In genomic region chr6:87804036-87804435, GRCm38 (mm10) we compare ENCODE assay signal across 21 mouse cellular contexts. TPM values are rescaled to one million over a fixed set of nuclear protein-coding genes. Genes with fewer than 3 reads are reported as not detected.
"Had no signal": no experiment of that assay in that cellular context is flagged by ENCODE, and none has a peak within 500 bp of the region (broad histone marks: within the 10 kb centered on the region; RNA-seq: fewer than 3 reads in every experiment).

No protein-coding gene starts in this region.

- H3K4me3 ChIP-seq: liver, embryonic 15.5 days; lung, embryonic 15.5 days; midbrain, embryonic 10.5 days; myocyte; neural tube, embryonic 13.5 days; neural tube, embryonic 15.5 days; stomach, embryonic 15.5 days had no signal

- H3K27ac ChIP-seq: lung, embryonic 15.5 days; midbrain, embryonic 10.5 days; neural tube, embryonic 13.5 days; neural tube, embryonic 15.5 days; stomach, embryonic 15.5 days; stomach, postnatal 0 days had no signal

- H3K4me1 ChIP-seq: midbrain, embryonic 10.5 days; neural tube, embryonic 13.5 days had no signal

- H3K4me2 ChIP-seq: liver, embryonic 15.5 days; lung, embryonic 15.5 days; neural tube, embryonic 13.5 days; neural tube, embryonic 15.5 days; stomach, embryonic 15.5 days had no signal

- H3K9me3 ChIP-seq: liver, embryonic 15.5 days; lung, embryonic 15.5 days; midbrain, embryonic 10.5 days; neural tube, embryonic 13.5 days; neural tube, embryonic 15.5 days; stomach, embryonic 15.5 days had no signal

- ATAC-seq: liver, postnatal 0 days; lung, postnatal 0 days; midbrain, embryonic 16.5 days had no signal

- DNase-seq: liver, postnatal 0 days; lung, adult 2 months; lung, postnatal 14 days; lung, postnatal 36 days; midbrain, embryonic 14.5 days; retina, postnatal 1 day; right cerebral cortex, adult 18-20 months; thymus, adult 2 months; thymus, postnatal 25 days; thymus, postnatal 4 days had no signal

- H3K9ac ChIP-seq: liver, embryonic 15.5 days; liver, postnatal 0 days; lung, embryonic 15.5 days; neural tube, embryonic 13.5 days; neural tube, embryonic 15.5 days; stomach, embryonic 15.5 days had no signal

- H3K27me3 ChIP-seq: liver, embryonic 15.5 days; lung, embryonic 15.5 days; neural tube, embryonic 13.5 days; neural tube, embryonic 15.5 days; stomach, embryonic 15.5 days had no signal

- H3K36me3 ChIP-seq: lung, embryonic 15.5 days; neural tube, embryonic 15.5 days; stomach, embryonic 15.5 days had no signal

RNA-seq across cellular contexts. Expression of gene Gp9, which starts 26.2 kb away (rescaled TPM):
- polyA plus RNA-seq: myocyte; testis, adult 2 months had no signal
